Mouse (Mus musculus) adrenal gland, postnatal 10 days (tissue): ENCODE data around the gene Ptprm. TPM values are rescaled to one million over a fixed set of nuclear protein-coding genes. Genes with fewer than 3 reads are reported as not detected.

Source experiments
- DNase-seq: peaks from one replicate; pipeline ENCODE4 v3.0.0; 2021; ENCODE audit warnings: mixed read lengths
- total RNA-seq, 2 experiments: library from RNA; stranded (reverse); gene quantifications; 2 replicates each; pipeline ENCODE4 v1.2.3; 2021

Gene Ptprm
- total RNA-seq, 2 experiments from 2014 or later, result 41.0 to 56.9 TPM

DNA sequence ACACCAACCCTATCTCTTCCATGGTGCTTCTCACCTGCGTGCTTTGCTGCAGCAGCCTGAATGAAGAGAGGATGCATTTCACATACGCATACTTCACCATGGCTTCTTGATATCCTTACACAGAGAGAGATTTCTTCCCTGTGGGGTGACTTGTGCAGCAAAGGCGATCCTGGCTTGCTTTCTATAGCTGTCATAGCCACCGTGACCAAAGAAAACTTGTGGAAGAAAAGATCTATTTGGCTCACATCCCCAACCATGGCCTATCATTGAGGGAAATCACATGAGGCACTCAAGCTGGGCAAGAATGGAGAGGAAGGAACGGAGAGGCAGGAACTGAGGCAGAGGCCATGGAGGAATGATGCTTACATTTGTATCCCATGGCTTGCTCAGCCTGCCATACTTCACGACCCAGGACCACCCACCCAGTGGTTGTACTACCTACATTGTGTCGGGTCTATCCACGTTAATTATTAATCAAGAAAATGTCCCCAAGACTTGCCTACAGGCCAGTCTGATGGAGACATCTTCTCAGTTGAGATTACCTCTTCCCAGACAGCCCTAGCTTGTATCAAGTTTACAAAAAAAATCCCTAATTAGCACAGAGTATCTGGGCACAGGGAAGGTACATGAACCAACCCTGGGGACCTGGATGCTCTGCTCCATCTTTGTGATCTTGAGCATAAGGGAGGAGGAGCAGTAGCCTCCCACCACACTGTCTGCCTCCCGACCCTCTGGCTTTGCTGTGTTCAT is 641.6 kb downstream of the Ptprm start:
- DNase-seq, result no peak

DNA sequence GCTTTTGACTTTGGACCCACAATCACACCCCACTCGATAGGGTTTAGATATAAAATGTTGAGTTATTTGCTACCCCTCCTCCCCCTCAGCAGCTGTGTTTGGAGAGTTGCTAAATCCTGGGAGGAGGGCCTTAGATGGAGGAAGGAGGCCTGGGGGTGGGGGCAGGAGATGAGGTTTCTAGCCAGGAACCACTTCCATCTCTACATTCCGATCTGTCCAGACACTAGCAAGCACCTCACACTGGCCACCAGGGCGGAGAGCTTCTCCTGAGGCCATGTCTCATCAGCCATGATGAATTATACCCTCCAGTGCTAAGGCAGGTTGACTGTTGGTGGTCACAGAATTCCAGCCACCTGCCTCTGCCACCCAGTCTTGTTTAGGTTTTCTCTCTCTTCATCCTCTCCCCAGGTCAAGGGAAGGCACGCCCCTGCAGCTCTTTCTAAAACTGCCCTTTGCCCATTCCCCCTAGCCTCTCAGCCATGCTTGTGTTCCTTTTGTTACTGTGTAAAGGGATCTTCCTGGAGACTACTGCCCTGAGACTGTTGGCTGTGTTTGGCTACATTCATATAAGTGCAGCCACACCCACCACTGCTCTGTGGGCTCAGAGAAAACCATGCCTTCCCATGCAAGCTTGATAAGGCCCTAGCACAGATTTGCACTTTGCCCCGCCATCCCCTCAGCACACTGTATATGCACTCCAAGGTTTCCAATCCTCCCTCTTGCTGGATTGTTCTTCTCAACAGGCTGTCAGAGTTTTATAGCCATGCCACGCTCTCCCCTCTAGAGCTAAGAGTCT is 642.8 kb downstream of the Ptprm start:
- DNase-seq, result no peak

DNA sequence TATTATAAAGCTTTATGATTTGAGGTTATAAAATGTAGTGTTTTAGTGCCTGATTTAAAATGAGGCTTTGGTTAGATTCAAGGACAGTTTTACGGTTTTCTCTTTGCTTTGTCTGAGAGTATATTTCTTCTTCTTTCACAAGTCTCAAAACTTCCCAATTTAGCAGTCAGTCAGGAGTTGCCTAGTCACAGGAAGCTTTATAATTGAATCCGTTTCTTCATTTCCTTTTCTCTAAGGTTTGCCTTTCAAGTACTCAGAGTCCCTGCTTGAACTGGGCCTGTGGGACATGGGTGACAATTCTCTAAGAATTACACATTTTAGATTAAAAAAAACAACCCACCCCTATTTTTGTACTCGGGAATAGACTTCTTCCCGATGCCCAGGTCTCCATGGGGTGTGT is 643.7 kb downstream of the Ptprm start:
- no peak for DNase-seq

DNA sequence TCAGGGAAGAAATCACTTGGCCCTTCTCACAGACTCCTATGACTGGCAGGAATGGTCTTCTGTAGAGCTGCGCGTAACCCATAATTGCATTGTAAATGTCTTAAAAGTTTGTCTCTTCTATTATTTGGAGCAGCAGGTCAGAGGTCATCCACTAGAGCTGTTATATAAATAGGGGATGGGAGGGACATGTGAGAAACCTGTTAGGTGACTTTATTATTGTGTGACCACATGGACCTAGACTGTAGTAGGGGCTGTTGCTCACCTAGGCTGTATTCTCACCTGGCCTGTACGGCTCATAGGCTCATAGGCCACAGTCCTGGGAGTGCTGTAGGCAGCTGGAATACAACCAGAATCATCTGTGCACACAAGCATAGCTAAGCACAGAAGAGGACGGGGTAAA is 645.5 kb downstream of the Ptprm start:
- DNase-seq, result no peak

DNA sequence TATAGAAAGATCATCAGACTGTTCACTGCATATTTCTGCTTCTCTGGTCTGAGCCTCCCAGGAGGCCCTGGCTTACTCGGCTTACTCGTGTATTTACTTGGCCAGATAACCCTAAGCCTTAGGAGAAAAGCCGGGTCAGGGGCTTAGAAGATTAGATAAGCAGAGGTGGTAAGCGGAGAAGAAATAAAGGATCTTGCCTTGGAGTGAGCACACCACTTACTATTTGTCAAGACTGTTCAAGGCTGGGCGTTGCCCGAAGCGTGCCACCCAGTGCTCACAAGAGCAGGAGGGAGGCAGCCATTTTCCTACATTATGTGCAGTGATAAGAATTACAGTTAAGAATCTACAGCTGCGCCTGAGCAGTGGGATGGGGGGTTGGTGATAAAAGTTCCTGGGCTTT is 646.6 kb downstream of the Ptprm start:
- DNase-seq, result no peak

DNA sequence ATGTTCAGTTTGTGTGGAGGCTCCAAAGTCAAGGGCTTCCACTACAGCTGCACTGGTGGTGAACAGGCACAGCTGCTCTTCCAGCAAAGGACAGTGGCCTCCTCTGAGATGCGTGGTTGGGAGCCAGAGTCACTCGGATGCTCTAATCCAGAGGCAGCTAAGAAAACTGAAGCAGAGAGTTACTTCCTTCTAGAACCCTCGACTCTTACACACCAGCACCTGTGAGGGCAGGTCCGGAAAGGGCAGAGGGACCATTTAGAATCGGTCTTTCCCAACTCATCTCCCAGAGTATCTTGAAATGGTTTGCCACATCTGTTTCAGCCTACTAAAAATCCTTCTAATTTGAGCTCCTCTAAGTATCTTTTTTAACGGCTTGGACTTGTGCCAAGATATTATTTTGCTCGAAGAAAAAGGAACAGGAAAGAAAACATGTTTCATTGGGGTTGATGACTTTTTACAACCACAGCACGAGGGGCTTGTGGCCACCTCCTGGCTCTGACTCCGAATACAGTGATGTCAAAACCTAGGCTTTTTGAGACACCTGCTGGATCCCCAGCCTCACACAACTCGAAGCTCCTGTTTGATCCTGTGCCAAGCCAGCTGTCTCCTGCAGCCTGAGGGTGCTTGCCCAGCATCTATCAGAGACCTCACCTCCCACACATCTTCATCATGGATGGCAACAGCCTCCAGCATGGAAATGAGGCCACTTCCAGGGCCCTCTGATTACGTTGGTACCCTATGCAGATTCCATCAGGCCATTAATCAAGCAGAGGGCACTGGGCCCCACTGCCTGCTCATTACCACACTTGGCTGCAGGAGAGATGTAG is 652.7 kb downstream of the Ptprm start:
- DNase-seq, result no peak

DNA sequence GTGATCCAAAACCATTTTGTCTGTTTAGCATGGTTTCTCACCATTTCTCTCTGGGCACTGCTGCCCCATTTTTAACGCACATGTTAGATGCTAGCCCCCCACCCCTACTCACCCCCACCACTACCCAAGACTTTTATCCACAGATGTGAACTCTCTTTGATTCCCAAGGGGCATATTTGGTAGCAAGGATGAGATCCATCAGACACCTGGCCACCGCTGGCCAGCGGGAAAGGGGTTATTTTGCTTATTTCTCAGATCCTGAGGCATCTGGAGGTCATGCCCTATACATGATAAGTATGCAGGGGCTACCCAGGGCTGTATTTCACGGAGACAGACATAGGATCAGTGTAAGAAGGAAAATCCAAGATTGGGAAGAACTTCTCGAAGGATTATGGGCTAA is 654.4 kb downstream of the Ptprm start:
- no peak for DNase-seq

DNA sequence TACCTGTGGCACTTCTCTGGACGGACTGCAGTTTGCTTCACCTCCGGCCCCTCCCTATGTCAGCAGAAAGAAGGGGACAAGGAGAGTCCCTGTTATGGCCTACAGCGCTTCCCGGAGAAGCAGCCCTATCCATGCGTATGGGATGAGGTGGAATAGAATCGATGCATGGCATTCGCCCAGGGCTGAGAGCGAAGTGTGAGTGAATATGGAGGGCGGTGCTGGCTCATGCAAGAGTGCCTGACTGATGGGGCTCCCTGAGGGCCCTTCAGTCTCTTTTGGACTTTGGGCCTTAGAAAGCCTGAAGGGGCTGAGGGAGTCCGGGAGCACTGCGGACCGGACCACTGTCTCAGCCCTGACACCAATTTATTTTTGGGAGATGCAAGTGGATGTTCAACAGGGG is 656.6 kb downstream of the Ptprm start:
- no peak for DNase-seq

DNA sequence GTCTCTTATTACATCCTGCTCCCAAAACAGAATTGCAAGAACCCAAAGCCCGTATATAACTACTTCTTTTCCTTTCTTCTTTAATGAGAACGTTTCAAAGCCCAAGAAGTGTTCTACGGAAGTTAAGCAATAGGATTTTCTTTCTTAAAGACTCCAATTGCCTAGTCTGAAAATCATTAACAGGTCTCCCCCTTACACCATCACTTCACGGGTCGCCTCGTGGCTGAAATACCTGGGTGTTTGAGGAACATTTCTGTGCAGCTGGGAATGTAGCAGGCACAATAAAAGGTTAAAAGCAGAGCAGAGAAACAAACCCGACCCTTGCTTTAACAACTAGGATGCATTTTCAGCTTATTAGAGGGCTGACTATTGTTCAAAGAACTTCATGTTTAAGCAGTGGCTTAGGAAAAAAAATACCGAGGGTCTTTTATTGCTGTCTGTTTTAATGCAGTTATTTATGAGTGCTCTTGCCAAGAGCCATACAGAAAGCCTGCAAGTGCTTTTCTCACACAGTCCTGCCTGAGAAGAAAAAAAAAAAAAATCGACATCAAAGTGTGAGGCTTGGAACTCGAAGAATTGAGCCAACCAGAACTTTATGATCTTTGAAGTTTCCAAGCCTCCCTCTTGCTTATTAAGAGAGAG is 657.6 kb downstream of the Ptprm start:
- no peak for DNase-seq

DNA sequence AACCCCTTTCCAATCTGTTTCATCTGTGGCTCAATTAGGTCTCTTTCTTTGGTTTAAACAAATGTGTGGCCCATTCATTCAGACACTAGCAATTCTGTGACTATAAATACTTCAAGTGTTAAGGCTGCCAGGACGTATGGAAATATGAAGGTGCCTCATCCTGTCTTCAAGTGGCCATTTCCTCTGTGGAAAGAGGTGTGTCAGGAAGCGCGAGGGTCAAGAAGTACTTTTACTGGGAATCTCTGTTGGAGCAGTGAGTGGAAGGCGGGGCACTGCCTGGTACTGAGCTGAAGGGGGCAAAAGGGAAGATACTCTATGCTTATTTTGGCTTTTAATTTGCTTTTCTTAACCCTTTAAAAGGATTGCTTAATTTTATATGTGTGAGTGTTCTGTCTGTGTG is 659.9 kb downstream of the Ptprm start:
- DNase-seq, result no peak

DNA sequence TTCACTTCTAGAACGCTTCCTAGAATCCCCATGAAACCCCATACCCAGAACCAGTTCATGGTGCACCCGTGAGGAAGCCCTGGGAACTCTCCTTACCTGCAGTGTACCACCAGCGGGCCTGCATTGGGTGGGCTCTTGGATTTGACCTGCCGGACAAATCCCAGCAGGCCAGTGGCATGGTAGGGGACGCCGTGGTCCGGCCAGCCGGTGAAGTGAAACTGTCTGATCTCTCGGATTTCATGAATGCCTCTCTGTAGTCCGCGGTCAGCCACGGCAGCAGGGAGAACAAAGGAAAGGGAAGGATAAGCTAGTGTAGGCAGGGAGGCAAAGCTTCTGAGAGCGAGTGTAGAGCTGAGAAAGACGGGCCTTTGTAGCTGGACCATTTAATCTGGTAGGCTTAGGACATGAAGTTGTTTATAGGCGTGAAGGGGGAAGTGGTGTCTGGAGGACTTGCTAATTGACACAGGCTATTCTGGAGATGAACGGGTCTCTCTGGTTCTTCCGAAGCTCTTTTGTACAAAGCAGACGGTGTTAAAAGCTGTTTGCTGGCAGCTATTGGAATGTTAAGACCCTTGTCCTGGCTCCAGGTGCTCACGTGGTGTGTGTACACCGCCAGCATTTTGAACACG is 660.5 kb downstream of the Ptprm start:
- DNase-seq, result no peak

DNA sequence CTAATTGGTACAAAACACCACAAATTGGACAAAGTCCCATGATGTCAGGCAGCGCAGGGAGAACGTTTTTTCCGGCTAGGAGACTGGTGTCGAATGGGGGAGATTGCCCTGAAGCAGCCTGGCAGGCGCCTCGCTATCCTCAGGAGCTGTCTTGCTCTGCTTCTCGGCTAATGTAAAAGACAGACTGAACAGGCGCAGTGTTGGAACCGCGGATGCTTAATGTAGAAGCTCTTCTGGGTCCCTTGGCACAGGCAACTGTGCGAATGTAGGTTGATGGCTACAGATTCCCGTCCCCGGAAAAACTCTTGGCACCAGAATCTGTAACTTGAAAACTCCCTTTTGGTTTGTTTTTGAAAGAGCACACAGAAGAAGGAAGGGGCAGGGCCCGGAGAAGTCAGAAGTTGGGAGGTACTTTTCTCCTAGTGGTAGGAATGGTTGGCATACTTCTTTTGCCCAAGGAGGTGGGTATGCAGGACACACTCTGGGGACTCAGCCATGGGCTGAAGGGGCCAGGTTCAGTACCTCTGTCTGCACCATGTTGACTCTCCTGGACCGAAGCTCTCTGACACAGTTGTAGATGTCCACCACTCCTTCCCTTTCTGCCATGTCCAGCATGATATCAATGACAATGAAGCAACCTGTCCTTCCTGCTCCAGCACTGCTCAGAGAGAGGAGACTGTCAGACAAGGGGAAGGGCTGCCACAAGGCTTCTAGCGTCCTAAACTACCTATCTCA is 661.1 kb downstream of the Ptprm start:
- DNase-seq, result no peak

DNA sequence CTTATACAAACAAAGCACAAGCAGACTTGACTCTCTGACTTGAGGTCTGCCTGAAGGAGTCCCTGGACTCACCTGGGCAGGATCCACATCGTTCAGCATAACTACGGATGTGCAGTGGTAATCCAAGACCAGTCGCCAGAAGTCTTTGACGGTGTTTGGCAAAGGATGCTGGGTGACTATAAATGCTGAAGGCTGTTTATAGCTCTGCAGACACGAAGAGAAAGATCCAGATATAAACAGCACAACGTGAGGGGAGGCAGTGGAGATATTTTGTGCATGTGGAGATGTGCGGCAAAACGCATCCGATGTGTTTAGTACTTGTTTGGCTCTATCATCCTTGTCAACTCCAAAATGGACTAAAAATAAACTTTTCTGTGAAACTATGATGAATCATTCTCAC is 666.1 kb downstream of the Ptprm start:
- DNase-seq, result no peak

DNA sequence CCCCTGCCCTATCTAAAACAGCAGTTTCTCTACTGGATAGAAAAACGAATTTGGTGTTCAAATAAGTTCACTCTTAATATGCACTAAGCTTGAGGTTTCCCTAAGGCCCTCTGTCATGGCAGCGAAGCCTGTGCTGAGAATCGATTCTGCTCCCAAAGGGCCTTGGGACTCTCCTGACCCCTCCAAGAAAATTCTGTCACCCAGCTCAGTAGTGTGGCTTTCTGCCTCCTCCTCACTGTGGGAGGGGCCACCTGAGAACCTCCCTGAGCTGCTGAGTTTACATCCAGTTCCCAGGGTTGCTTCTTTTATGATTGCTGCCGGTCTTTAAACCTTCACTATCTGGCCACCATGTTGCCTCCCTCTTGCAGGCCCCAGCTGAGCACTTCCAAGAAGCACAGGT is 666.7 kb downstream of the Ptprm start:
- DNase-seq, result no peak

DNA sequence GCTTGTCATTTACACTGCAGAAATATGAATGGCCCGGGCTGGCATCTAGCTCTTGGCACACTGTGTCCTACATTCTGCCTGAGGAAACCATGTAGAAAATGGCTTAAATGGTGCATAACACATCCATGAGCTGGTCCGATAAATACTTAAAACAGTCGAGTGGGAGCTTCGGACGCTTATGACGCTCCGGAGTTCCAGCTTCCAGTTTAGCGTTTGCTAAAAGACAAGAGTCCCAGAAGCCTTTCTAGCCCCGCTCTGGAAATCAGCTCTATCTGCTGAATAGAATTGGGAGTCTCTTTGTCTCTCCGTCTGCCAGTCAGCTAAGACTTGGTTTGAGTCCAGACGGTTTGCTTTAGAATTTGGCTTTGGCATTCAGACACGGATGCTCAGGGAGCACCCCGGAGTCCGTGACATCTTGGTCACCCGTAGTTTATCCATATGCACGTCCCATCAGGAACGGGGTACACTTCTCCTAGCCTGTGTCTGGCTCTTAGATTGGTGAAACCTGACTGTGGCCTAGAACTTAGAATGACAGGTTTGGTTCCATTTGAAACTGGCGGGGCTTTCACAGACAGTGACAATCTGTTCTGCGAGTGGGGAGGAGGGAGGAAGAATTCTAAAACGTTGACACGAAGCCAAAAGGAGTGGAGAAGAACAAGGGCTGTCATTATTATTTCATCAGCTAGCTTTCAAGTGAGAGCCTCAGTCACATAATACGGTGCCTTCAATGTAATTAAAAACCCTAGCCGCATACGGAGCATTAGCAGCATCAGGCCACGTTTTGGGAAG is 667.4 kb downstream of the Ptprm start:
- DNase-seq, result no peak

DNA sequence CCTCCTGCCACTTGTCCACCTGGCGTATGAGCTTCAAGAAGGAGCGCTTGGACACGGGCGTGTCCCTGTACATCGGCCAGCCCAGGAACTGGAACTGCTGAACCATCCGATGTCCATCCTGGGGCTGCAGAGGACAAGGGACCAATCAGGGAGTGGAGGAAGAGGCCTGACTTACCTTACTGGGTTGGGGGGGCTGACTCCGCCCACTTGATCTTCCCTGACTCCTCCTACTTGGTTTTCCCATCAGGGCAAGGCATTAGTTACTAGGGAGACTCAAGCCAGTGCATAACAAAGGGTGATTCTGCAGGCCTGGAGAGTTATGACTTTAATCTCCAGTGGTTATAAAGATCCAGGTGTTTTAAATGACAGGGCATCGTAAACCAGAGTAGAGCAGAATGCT is 670.8 kb downstream of the Ptprm start:
- DNase-seq, result no peak

DNA sequence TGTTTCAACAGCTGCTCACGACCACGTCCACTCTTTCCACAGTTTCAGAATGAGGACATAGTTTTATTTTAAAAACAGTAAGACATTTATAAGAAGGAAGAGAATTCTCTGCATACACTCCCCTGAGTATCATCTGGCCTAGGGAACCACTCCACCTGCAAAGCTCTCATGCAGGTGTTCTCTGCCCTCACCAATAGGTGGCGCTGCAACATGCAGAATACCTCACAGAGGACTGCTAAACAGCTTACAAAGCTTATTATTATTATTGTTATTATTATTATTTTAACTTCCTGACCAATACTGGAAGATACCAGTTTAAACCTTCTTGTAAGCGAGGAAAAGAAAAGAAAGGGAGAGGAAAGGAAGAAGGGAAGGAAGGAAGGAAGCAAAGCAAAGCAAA is 673.6 kb downstream of the Ptprm start:
- peak; percentile 70 for DNase-seq

DNA sequence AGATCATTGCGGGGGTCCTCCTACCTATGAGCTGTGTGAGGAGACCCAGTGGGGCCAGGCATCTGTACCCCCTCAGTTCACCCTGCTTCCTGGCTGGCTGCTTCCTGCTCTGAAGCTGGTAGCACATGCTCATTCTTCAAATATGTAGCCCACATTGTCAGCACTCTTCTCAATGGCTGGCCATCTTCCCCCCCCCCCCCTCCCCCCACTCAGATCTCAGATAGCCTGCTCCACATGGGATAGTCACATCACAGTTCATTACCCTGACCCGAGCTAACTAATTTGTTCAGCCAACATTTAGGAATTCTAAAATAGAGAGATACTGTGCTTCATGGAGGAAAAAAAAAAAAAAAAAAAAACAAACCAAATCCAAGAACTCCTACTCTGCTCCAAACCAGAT is 679.6 kb downstream of the Ptprm start:
- DNase-seq, result no peak

DNA sequence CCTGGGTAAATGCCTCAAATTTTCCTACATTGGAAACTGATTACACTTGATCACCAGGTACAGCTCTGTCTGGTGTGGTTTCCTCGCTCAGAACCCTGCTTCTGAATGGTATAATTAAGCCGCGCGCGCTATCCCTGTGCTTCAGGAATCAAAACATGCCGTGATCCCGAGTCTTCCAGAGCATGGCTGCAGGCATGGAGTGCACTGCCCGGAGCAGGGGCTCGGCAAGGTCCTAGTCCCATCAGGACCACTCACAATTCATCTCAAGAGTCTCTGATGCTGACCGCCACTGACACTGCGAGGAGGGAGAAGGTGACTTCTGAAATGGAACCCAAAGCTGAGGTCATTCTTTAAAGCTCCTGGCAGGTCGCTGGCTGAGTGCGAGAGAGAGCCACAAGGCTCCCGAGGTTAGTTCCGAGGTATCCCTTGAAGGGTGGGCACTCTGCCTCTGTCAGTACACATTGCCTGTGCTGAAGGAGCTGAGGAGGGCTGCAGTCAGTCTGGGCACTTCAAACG is 682.5 kb downstream of the Ptprm start:
- DNase-seq, result no peak

DNA sequence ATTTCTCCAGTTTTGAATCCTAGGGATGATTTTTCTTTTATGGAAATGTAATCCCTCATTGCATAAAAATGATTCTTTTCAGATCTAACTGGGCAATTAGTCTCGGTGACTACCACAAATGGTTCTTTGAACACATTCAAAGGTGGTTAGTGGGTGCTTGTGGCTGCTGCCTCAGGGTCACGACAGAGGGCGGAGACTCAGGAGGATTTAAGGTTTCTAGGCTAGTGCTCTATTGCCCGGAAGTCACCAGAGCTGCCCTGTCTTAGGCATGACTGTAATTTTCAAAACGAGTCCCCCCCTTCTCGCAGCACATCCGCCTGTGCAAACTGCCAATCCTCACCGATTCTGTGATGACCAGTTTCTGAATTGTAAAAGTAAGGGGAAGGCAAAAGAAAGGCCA is 683.0 kb downstream of the Ptprm start:
- DNase-seq, result no peak
